Mouse (Mus musculus) T-cell, adult 2 months (primary cell): ENCODE results near the gene Aoah.

ENCODE experiments used
- DNase-seq: peaks from one replicate; pipeline ENCODE4 v3.0.0; 2022; ENCODE audit warnings: low spot score

Gene Aoah

GRCm38 (mm10) chr13:21074847-21075246, 280.9 kb downstream of the Aoah start, which contains the start of gene Olfr1370:
TSS of gene Olfr1370 (minus strand) at chr13:21074947.
- no peak for DNase-seq

- no peak for DNase-seq
Observed at GRCm38 (mm10) chr13:21082686-21083085, 288.8 kb downstream of the Aoah start.
